Mouse (Mus musculus): ENCODE data around the gene Serpina16.
A peak's percentile ranks its signal among the peaks of the same experiment; 100 is the strongest.

Gene Serpina16

DNA sequence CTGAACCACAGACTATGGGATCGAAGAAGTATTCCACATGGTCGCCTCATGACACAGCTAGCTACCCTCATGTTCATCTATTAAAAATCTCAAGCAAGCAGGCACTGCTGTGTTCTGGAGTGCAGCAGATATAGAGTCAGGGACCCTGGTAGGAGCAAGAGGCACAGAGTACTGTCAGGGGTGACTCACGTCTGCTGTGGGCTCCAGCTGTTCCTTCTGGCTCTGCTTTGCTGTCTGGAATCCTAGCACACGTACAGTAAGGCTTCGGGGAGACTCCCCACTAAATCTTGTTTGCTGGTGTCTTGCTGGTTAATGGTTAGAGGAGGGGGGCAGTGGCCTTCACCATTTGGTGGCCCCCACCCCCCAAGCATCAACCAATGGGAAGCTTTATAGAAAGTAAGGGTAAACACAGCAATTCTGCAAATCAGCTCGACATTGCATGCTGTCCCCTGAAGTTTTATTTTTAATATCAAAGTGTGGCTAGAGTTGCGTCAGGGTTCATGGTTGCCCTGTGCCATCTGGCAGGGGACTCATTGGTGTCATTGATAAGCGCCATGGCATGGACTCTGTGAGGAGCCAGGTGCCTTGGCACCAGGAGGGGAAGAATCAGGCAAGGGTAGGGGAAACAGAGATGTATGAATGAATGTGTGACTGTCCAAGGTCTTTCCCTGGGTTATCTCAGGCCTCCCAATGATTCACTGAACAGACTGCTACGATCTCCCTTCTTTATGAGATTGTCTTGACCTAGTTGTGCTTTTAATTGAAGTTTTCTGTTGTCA lies 18.9 kb downstream of the Serpina16 start, which contains the start of gene Serpina6:
Serpina6 (minus strand) TSS at position 365 of the 779 bp plus-strand sequence.
- DNase-seq, result no peak

DNA sequence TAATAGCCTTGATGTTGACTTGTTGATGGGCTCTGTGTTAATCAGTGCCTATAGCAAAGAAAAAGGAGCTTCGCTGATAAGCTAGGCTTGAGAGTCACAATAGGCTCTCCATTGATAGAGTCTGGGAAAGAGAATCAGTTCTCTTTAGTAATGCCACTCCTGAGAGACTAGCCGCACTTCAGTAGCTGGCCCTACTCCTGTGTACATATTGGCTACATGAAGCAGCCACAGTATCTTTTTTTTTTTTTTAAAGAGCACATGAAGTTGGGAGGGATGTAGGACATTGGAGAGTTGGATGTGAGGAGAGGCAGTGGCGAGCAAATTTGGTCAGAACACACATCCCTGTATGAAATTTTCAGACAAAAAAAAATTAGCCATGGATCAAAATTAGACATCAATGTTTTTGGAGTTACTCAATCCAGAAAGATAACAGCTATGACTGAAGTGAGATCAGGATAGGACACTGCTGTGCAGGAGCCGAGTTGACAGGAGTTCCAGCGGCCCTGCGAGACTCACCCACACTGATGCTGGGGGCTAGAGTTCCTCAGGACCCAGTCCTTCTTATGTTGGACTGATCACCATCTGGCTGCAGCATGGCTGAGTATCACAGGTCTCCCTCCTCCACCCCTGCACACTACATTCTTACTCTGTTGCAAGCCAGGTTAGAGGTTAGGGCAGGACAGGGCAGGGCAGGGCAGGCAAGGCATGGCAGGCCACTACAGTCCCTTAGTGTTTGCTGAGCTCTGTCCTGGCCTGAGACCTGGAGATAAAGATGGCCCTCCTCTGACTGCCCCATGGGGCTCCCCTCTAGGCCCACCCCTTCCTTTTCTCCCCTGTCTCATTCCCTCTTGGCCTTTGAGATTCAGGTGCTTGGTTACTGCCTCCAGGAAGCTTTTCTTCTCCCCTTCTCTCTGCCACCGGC lies 20.6 kb downstream of the Serpina16 start:
- DNase-seq, result peak; percentile 7

DNA sequence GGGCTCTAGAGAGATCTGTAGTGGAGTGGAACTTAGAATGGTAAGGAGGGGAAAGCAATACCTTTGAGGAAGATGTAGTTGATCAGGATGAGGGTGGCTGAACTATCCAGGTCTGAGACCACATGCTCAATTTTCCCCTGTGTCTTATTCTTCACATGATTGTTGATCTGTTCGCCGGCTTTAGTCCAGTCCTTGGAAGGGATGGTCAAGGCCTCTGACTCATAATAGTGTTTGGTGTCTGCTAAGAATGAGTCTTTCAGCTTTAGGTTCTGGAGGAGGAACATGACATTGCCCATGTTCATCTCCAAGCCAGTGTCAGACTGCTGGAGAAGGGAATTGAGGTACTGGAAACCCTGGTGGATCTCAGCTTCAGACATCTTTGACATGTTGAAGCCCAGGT lies 22.1 kb downstream of the Serpina16 start:
- DNase-seq, result no peak

DNA sequence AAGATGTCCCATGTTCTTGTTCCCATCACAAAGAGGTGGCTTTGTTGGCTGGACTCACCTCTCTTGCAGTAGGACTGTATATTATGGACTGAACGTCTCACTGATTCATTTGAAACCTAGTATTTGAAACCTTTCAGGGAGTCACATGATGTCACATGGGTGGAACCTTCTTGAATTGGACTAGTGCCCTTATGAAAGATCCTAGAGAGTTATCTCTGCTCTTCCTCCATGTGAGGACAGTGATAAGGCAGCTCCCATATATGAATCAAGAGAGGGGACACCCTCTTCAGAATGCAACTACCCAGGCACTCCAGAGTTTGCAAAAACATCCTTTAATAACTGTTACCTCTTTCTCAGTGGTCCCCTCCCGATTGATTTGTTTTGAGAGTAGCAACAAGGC lies 29.6 kb downstream of the Serpina16 start:
- no peak for DNase-seq

DNA sequence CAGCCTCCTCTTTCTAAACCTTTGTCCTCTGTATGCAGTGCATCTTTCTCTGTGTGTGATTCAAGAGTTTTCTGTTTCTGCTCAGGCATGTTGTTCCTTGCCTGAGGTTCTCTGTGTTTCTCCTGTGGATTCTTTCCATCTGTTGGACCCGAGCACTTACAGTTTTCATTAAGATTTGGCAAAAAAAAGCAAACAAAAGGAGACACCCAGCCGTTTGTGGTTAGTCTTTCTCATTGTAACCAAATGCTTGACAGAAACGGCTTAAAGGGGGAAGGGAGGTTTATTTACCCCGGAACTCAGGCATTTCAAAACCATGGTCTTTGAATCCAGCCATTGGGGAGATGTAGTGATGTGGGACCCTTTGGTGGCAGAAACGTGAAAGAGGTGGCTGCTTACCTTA lies 31.3 kb downstream of the Serpina16 start:
- no peak for DNase-seq

DNA sequence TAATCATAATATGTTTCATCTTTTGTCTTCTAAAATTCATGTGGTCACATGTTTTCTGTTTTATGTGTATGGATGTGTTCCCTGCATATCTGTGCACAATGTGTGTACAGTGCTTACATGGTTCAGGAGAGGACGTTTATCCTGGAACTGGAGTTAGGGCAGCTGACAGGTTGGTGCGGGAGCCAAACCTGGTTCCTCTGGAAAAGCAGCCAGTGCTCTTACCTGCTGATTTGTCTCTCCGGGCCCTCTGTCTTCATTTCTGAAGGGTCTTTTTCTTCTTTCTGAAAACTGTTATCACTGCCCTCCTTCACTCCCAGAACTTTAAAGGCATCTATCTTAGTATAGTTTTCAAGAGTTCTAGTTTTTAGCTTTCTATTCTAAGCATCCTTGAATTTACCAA lies 32.1 kb downstream of the Serpina16 start:
- no peak for DNase-seq

DNA sequence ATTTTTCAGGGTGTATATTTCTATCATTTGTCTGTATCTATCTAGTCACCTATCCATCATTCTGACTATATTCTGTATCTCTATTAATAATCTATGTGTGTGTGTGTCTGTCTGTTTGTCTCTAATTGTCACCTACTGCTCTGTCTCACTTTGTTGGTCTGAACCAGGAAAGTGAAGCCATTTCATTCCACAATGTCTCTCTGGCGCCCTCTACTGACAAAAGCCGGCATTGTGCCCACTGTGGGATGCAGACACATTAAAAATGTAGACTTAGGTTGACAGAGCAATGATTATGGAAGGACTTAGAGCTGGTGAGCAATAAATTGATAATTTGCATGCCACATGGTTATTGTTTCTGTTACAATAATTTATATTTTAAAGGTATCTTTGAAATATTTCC lies 32.6 kb downstream of the Serpina16 start:
- peak; percentile 89 for DNase-seq

DNA sequence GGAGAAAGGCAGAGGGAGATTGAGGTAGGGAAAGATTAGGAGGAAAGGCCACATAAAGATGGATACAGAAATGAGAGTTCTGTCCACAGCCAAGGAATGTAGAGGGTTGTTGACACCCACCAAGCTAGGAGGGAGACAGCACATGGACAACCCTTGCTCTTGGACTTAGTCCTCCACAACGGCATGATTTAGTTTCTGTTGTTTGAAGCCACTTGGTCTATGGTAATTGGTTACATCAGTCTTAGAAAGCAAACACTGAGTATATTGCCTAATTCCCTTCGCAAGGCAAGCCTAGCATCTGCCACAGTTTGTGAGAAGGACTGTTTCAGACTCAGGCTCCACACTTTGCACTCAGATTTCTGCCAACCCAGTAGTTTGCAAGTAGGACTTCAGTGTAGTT lies 40.1 kb downstream of the Serpina16 start:
- DNase-seq, result no peak

DNA sequence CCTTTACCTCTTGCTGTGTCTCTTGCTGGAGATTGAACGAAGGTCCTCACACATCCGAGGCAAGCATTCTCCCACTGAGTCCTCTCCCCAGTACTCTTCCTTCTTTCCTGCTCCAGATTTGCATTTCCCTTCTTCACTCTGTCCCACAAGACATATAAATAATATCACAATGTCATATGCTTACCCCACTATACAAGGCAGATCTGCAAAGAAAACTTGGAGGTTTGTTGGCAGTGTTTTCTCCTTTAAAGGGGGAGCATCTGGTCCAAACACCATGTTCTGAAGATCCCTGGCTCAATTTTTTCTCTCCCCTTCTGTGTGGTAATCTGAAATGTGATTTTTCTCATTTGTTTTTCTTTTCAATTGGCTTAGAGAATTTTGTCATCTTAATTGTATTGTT lies 41.5 kb downstream of the Serpina16 start:
- DNase-seq, result no peak

DNA sequence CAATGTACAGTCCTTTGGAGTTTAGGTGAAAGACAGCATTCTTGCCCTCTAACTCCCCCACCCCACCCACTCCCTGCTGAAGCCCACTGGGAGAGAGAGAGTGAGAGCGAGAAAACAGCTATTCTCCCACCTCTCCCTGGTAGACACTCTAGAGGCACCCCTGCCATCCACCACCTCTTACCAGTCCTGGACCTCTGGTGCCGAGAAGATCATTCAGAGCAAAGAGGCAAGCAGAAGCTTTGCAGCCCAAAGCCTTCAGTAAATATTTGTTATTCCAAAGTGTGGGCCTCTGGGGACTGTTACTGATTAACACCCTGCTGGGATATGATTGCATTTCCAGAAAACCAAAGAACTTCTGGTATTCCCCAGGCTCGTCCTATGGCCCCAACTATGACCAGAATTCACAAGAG lies 44.7 kb downstream of the Serpina16 start, which contains the start of gene Serpina10:
Serpina10 (minus strand) TSS at position 242 of the 410 bp plus-strand sequence.
- DNase-seq, result no peak

Data from lung, postnatal 14 days (tissue).